In genomic region chr11:108552997-108553622, GRCm38 (mm10) we compare ENCODE assay signal across 19 mouse cellular contexts.
DNase-seq lines count a peak whose midpoint lies in the region; ATAC-seq lines count a peak whose summit lies in the region.
"Had no signal": no experiment of that assay in that cellular context is flagged by ENCODE, and none has a peak within 500 bp of the region (broad histone marks: within the 10 kb centered on the region; RNA-seq: fewer than 3 reads in every experiment).

No protein-coding gene starts in this region.

- no peaks in the 10 kb centered on the region for H3K27me3 ChIP-seq in hindbrain, embryonic 10.5 days (ENCODE audit: insufficient read depth, poor library complexity, severe bottlenecking)
- no peaks in the 10 kb centered on the region for H3K27me3 ChIP-seq in hindbrain, embryonic 16.5 days (replicated peaks; ENCODE audit: control insufficient read depth, insufficient read depth, low read length)
- no peaks in the 10 kb centered on the region for H3K27me3 ChIP-seq in midbrain, embryonic 10.5 days (ENCODE audit: low read depth, poor library complexity, severe bottlenecking)
- no peaks in the 10 kb centered on the region for H3K27me3 ChIP-seq in midbrain, embryonic 16.5 days (ENCODE audit: control insufficient read depth, insufficient read depth, low read depth, low read length)
- no peaks in the 10 kb centered on the region for H3K27me3 ChIP-seq in limb, embryonic 10.5 days (ENCODE audit: low read depth, poor library complexity, severe bottlenecking)
- H3K27me3 ChIP-seq: forebrain, embryonic 15.5 days; heart, embryonic 12.5 days; megakaryocyte, embryonic 14.5 days; Patski had no signal

- H3K4me1 ChIP-seq in hindbrain, embryonic 10.5 days (replicated peaks) = peaks cover 11% of the 10 kb centered on the region
- no peaks in the 10 kb centered on the region for H3K4me1 ChIP-seq in hindbrain, embryonic 16.5 days (ENCODE audit: control insufficient read depth, insufficient read depth, low read depth, low read length)
- peaks cover 12% of the 10 kb centered on the region for H3K4me1 ChIP-seq in midbrain, embryonic 10.5 days
- no peaks in the 10 kb centered on the region for H3K4me1 ChIP-seq in midbrain, embryonic 16.5 days (ENCODE audit: control insufficient read depth, insufficient read depth, low read length)
- H3K4me1 ChIP-seq in limb, embryonic 10.5 days = peaks cover 18% of the 10 kb centered on the region
- H3K4me1 ChIP-seq: forebrain, embryonic 15.5 days; heart, embryonic 12.5 days; megakaryocyte, embryonic 14.5 days had no signal

- ATAC-seq in hindbrain, embryonic 16.5 days = no peak
- no peak for ATAC-seq in midbrain, embryonic 16.5 days
- ATAC-seq: forebrain, embryonic 15.5 days; Patski had no signal

- no peak overlapping the region for H3K4me2 ChIP-seq in hindbrain, embryonic 16.5 days (ENCODE audit: low read length)
- H3K4me2 ChIP-seq in midbrain, embryonic 16.5 days (ENCODE audit: low read length) = no peak overlapping the region
- H3K4me2 ChIP-seq: forebrain, embryonic 15.5 days; heart, embryonic 12.5 days had no signal

- H3K4me3 ChIP-seq in hindbrain, embryonic 10.5 days = no peak overlapping the region
- H3K4me3 ChIP-seq in hindbrain, embryonic 16.5 days (ENCODE audit: low read length) = no peak overlapping the region
- no peak overlapping the region for H3K4me3 ChIP-seq in midbrain, embryonic 10.5 days
- no peak overlapping the region for H3K4me3 ChIP-seq in midbrain, embryonic 16.5 days (ENCODE audit: low read depth, low read length)
- peak overlapping the region; percentile 21; the same call in 1 of the 2 replicates for H3K4me3 ChIP-seq in limb, embryonic 10.5 days
- H3K4me3 ChIP-seq: forebrain, embryonic 15.5 days; heart, embryonic 12.5 days; megakaryocyte, embryonic 14.5 days had no signal

- no peak overlapping the region for H3K9ac ChIP-seq in hindbrain, embryonic 16.5 days (ENCODE audit: low read depth, low read length)
- no peak overlapping the region for H3K9ac ChIP-seq in midbrain, embryonic 16.5 days (ENCODE audit: low read depth, low read length)
- H3K9ac ChIP-seq: forebrain, embryonic 15.5 days; heart, embryonic 12.5 days; liver, embryonic 14.5 days had no signal

- peak; percentile 38 for DNase-seq in hindbrain, embryonic 10.5 days (ENCODE audit: low spot score)
- DNase-seq in midbrain, embryonic 10.5 days (ENCODE audit: low spot score) = peak; percentile 32
- peak; percentile 56 for DNase-seq in limb, embryonic 10.5 days (ENCODE audit: low spot score)
- DNase-seq in gastrocnemius, postnatal 4 days (ENCODE audit: low spot score in 2 of 2) = no peak
- no peak for DNase-seq in cerebellum, adult 9-10 months
- DNase-seq in layer of hippocampus, postnatal 25 days (ENCODE audit: extremely low spot score in 1 of 2, low spot score in 1 of 2) = no peak
- DNase-seq: cerebellum, adult 18-20 months; gastrocnemius, postnatal 25 days; heart, postnatal 4 days; kidney, adult 8-10 months; right cerebral cortex, postnatal 4 days; thymus, postnatal 14 days had no signal

- no peaks in the 10 kb centered on the region for H3K36me3 ChIP-seq in hindbrain, embryonic 10.5 days
- H3K36me3 ChIP-seq in hindbrain, embryonic 16.5 days (ENCODE audit: control insufficient read depth, insufficient read depth, low read length) = no peaks in the 10 kb centered on the region
- H3K36me3 ChIP-seq in midbrain, embryonic 10.5 days = no peaks in the 10 kb centered on the region
- no peaks in the 10 kb centered on the region for H3K36me3 ChIP-seq in midbrain, embryonic 16.5 days (ENCODE audit: control insufficient read depth, insufficient read depth, low read length)
- H3K36me3 ChIP-seq in limb, embryonic 10.5 days = no peaks in the 10 kb centered on the region
- H3K36me3 ChIP-seq: forebrain, embryonic 15.5 days; heart, embryonic 12.5 days had no signal

- 5% methylated on average over 4 of the region's 4 CpGs for WGBS in hindbrain, embryonic 10.5 days
- WGBS in hindbrain, embryonic 16.5 days = 14% methylated on average over 4 of the region's 4 CpGs
- 8% methylated on average over 4 of the region's 4 CpGs for WGBS in midbrain, embryonic 10.5 days
- WGBS in midbrain, embryonic 16.5 days = 12% methylated on average over 4 of the region's 4 CpGs
- WGBS in limb, embryonic 10.5 days = 2% methylated on average over 4 of the region's 4 CpGs

- H3K9me3 ChIP-seq in hindbrain, embryonic 10.5 days = no peaks in the 10 kb centered on the region
- no peaks in the 10 kb centered on the region for H3K9me3 ChIP-seq in hindbrain, embryonic 16.5 days (ENCODE audit: control insufficient read depth, low read length)
- no peaks in the 10 kb centered on the region for H3K9me3 ChIP-seq in midbrain, embryonic 10.5 days (replicated peaks)
- no peaks in the 10 kb centered on the region for H3K9me3 ChIP-seq in midbrain, embryonic 16.5 days (replicated peaks; ENCODE audit: control insufficient read depth, low read length, poor library complexity, severe bottlenecking)
- no peaks in the 10 kb centered on the region for H3K9me3 ChIP-seq in limb, embryonic 10.5 days (replicated peaks)
- H3K9me3 ChIP-seq: forebrain, embryonic 15.5 days; heart, embryonic 12.5 days; megakaryocyte, embryonic 14.5 days had no signal

- H3K27ac ChIP-seq in hindbrain, embryonic 10.5 days = no peak overlapping the region
- H3K27ac ChIP-seq in hindbrain, embryonic 16.5 days (ENCODE audit: low read depth, low read length) = no peak overlapping the region
- H3K27ac ChIP-seq in midbrain, embryonic 10.5 days (replicated peaks) = peak overlapping the region; percentile 46; the same call in 1 of the 2 replicates
- H3K27ac ChIP-seq in midbrain, embryonic 16.5 days (ENCODE audit: low read length) = no peak overlapping the region
- H3K27ac ChIP-seq in limb, embryonic 10.5 days = peak overlapping the region; percentile 58
- H3K27ac ChIP-seq: forebrain, embryonic 15.5 days; liver, embryonic 14.5 days had no signal

Comparison
In these comparisons a context has a peak if more than half of its experiments do, and no peak if none do; other contexts are left out.
1. H3K27ac ChIP-seq: peak in midbrain, embryonic 10.5 days (single experiment) and limb, embryonic 10.5 days (single experiment); none in hindbrain, embryonic 10.5 days (single experiment), hindbrain, embryonic 16.5 days (single experiment) and midbrain, embryonic 16.5 days (single experiment).
2. DNase-seq: peak in hindbrain, embryonic 10.5 days (single experiment), midbrain, embryonic 10.5 days (single experiment) and limb, embryonic 10.5 days (single experiment); none in gastrocnemius, postnatal 4 days (0 of 2), cerebellum, adult 9-10 months (single experiment) and layer of hippocampus, postnatal 25 days (0 of 2).